Mouse (Mus musculus) erythroblast, embryonic 14.5 days (primary cell): Measurements from ENCODE around the gene Mog.

Experiments used
- GATA1 ChIP-seq: IDR thresholded peaks from 2 replicates; pipeline ENCODE4 v1.6.1; 2012; ENCODE audit warnings: low read length, inconsistent platforms, mixed read lengths
- TAL1 ChIP-seq: IDR thresholded peaks from 3 replicates; pipeline ENCODE4 v1.6.1; 2012; ENCODE audit warnings: low read length, inconsistent platforms, mixed read lengths

GRCm38 (mm10) chr17:37067861-37068260 lies 44.7 kb upstream of the Mog start:
- TF ChIP-seq TAL1 (no peak), GATA1 (no peak)
